Mouse (Mus musculus) kidney, embryonic 16.5 days (tissue): ENCODE measurements around the gene Pde4d. TPM values are rescaled to one million over a fixed set of nuclear protein-coding genes. Genes with fewer than 3 reads are reported as not detected.

ENCODE experiments used
- ATAC-seq: fragments of 200-750 bp; cut with Nextera tagmentation; 2 replicates; pipeline ENCODE4 v1.8.0; 2017; ENCODE audit warnings: moderate TSS enrichment; ENCODE audit not compliant: low FRiP score, low TSS enrichment
- H3K27ac ChIP-seq: fragments of 300-500 bp; sonication (generic); 2 replicates; pipeline ENCODE4 v1.5.1; 2014; ENCODE audit warnings: low read length
- H3K27me3 ChIP-seq: fragments of 300-500 bp; sonication (generic); 2 replicates; pipeline ENCODE4 v1.6.1; 2014; ENCODE audit warnings: low read length, control low read depth, mixed read lengths; ENCODE audit not compliant: insufficient read depth
- H3K36me3 ChIP-seq: fragments of 300-500 bp; sonication (generic); 2 replicates; pipeline ENCODE4 v1.6.1; 2014; ENCODE audit warnings: low read length, control low read depth, mixed read lengths; ENCODE audit not compliant: insufficient read depth
- H3K4me1 ChIP-seq: fragments of 300-500 bp; sonication (generic); 2 replicates; pipeline ENCODE4 v1.6.1; 2014; ENCODE audit warnings: low read length, control low read depth, mixed read lengths; ENCODE audit not compliant: insufficient read depth
- H3K4me2 ChIP-seq: fragments of 300-500 bp; sonication (generic); replicated peaks from 2 replicates; pipeline ENCODE4 v1.6.1; 2014; ENCODE audit warnings: low read depth, low read length
- H3K4me3 ChIP-seq: fragments of 300-500 bp; sonication (generic); 2 replicates; pipeline ENCODE4 v1.5.1; 2014; ENCODE audit warnings: mild to moderate bottlenecking, low read length
- H3K9ac ChIP-seq: fragments of 300-500 bp; sonication (generic); replicated peaks from 2 replicates; pipeline ENCODE4 v1.6.1; 2014; ENCODE audit warnings: low read length
- H3K9me3 ChIP-seq: fragments of 300-500 bp; sonication (generic); 2 replicates; pipeline ENCODE4 v1.6.1; 2016; ENCODE audit warnings: low read length, control low read depth
- WGBS: fragments of 180-500 bp; shearing (Covaris S2); extraction: QIAGEN DNeasy Blood & Tissue Kit; methylation state at CpG from one replicate; pipeline ENCODE4 v1.1.7; 2014; 5-methylcytosine and 5-hydroxymethylcytosine counted together
- polyA plus RNA-seq: library from polyadenylated mRNA; unstranded; fragments of >200 nt; fragmentation: Nextera tagmentation; extraction: Ambion mirVana; gene quantifications from 2 replicates; pipeline ENCODE4 v1.2.1, GENCODE M21; 2015

Pde4d gene
- polyA plus RNA-seq, 1 experiment from 2014 or later, result 11.1 TPM

GRCm38 (mm10) chr13:108542342-108542761 is 92.6 kb downstream of the Pde4d start:
- Histone ChIP-seq H3K36me3 (no peaks in the 10 kb centered on the region), H3K4me3 (no peak overlapping the region), H3K4me2 (no peak overlapping the region), H3K9ac (no peak overlapping the region), H3K9me3 (no peaks in the 10 kb centered on the region), H3K27ac (no peak overlapping the region; the same call in 1 of the 2 replicates), H3K4me1 (0 out of 2 replicates have a peak, but pooled peaks cover 3% of the 10 kb centered on the region), H3K27me3 (no peaks in the 10 kb centered on the region)
- WGBS, result 61% methylated on average over 5 of the region's 5 CpGs
- no peak for ATAC-seq

DNA sequence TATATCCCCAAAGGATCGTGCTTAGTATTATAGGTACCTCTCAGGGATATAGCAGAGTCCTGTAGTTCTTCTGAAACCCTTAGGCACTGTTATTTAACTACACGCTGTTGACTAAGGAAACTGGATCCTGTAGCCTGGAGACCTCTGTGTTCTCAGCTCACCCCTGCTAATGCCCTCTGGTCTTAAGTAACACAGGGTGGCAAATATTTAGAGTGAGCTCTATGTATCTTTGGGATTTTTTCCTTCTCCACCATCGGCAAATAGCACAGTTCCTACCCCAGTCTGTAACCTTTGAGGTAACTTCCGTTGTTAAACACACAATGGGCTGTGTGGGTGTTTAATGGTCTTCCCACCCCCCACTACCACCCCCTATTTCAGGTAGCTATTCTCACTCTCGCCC is 102.5 kb downstream of the Pde4d start:
- Histone ChIP-seq H3K27me3 (no peaks in the 10 kb centered on the region), H3K4me2 (no peak overlapping the region), H3K9ac (no peak overlapping the region), H3K9me3 (no peaks in the 10 kb centered on the region), H3K4me1 (0 out of 2 replicates have a peak, but pooled peaks cover 3% of the 10 kb centered on the region), H3K4me3 (no peak overlapping the region), H3K27ac (no peak overlapping the region), H3K36me3 (no peaks in the 10 kb centered on the region)
- 33% methylated on average over 5 of the region's 5 CpGs for WGBS
- ATAC-seq, result no peak

GRCm38 (mm10) chr13:108552995-108553394 is 103.2 kb downstream of the Pde4d start:
- no peaks in the 10 kb centered on the region for H3K36me3 ChIP-seq
- no peak overlapping the region for H3K4me3 ChIP-seq
- H3K27me3 ChIP-seq, result no peaks in the 10 kb centered on the region
- 61% methylated on average over 5 of the region's 5 CpGs for WGBS
- H3K9me3 ChIP-seq, result no peaks in the 10 kb centered on the region
- H3K9ac ChIP-seq, result no peak overlapping the region
- 0 out of 2 replicates have a peak, but pooled peaks cover 3% of the 10 kb centered on the region for H3K4me1 ChIP-seq
- ATAC-seq, result no peak
- no peak overlapping the region for H3K4me2 ChIP-seq
- H3K27ac ChIP-seq, result no peak overlapping the region

DNA sequence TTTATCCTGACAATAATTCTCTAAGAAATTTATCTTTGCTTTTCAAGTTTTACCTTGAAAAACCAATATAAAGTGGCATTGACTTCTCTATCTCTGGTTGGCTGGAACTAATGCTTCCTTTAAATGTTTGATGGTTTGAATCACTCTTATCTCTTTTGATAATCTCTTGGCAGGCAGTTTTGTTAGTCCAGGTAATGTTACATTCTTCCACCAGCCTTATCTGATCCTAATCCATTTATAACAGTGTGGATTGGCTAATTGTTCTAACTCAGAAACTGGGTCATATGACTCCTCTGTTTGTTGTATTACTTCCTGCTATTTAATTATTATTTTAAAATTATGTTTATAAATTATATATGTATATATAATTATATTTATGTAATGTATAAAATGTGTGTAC is 105.2 kb downstream of the Pde4d start:
- H3K9ac ChIP-seq, result no peak overlapping the region
- no peaks in the 10 kb centered on the region for H3K9me3 ChIP-seq
- ATAC-seq, result no peak
- no peaks in the 10 kb centered on the region for H3K36me3 ChIP-seq
- H3K4me3 ChIP-seq, result no peak overlapping the region
- H3K27ac ChIP-seq, result no peak overlapping the region
- no peaks in the 10 kb centered on the region for H3K27me3 ChIP-seq
- H3K4me2 ChIP-seq, result no peak overlapping the region
- H3K4me1 ChIP-seq, result 0 out of 2 replicates have a peak, but pooled peaks cover 3% of the 10 kb centered on the region

- no peaks in the 10 kb centered on the region for H3K4me1 ChIP-seq
- no peak overlapping the region for H3K9ac ChIP-seq
- H3K27me3 ChIP-seq, result no peaks in the 10 kb centered on the region
- no peak for ATAC-seq
- no peak overlapping the region for H3K27ac ChIP-seq
- no peak overlapping the region for H3K4me3 ChIP-seq
- H3K9me3 ChIP-seq, result no peaks in the 10 kb centered on the region
- no peaks in the 10 kb centered on the region for H3K36me3 ChIP-seq
- H3K4me2 ChIP-seq, result no peak overlapping the region
- 69% methylated on average over 3 of the region's 3 CpGs for WGBS
These were observed 147.2 kb downstream of the Pde4d start for GRCm38 (mm10) chr13:108596938-108597337.

DNA sequence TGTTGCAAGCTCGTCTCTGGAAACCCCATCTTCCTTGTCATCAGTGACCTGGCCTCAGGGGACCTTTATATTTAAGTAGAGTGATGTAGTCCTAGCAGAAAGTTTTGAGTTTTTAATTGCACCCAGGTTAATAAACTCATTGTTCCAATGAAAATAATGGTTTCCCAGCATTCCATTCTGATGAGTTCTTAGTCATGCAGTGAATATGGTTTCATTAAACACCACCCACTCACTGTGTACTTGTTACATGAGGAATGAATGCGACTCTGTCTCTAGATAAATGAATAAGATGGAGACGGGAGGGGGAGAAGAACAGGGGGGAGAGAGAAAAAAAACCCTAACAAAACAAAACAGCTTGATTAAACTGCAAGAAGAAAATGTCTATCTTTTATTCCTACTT is 148.9 kb downstream of the Pde4d start:
- H3K4me2 ChIP-seq, result no peak overlapping the region
- no peak overlapping the region for H3K27ac ChIP-seq
- no peak for ATAC-seq
- H3K4me3 ChIP-seq, result no peak overlapping the region
- H3K9ac ChIP-seq, result no peak overlapping the region
- H3K27me3 ChIP-seq, result no peaks in the 10 kb centered on the region
- H3K36me3 ChIP-seq, result no peaks in the 10 kb centered on the region
- no peaks in the 10 kb centered on the region for H3K9me3 ChIP-seq
- WGBS, result 59% methylated on average over 3 of the region's 3 CpGs
- no peaks in the 10 kb centered on the region for H3K4me1 ChIP-seq

GRCm38 (mm10) chr13:108599186-108599900 is 149.6 kb downstream of the Pde4d start:
- Histone ChIP-seq H3K9me3 (no peaks in the 10 kb centered on the region), H3K27me3 (no peaks in the 10 kb centered on the region), H3K9ac (no peak overlapping the region), H3K27ac (no peak overlapping the region), H3K4me3 (no peak overlapping the region), H3K36me3 (no peaks in the 10 kb centered on the region), H3K4me1 (0 out of 2 replicates have a peak, but pooled peaks cover 4% of the 10 kb centered on the region), H3K4me2 (no peak overlapping the region)
- peak; percentile 70; the same call in 1 of the 2 replicates for ATAC-seq
- 73% methylated on average over 6 of the region's 6 CpGs for WGBS

DNA sequence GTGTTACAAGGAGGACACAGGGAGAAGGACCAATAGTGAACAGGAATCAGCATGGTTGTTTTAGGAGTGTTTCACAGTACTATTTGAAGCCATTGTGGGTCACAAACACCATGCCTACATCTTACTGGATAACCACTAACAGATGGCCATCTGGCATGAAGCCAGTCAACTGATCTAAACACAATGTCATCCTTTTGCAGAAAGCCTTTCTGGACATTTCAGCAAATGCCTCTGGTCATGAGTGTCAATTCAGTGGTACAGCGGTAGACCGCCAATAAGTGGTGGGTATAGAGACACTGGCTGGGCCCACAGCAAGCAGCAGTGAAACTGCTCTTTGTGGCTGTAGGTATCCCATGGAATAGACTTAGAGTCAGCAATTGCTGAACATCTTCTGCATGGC is 151.3 kb downstream of the Pde4d start:
- ATAC-seq, result no peak

GRCm38 (mm10) chr13:108603502-108603901 is 153.8 kb downstream of the Pde4d start:
- Histone ChIP-seq H3K27me3 (no peaks in the 10 kb centered on the region), H3K4me1 (0 out of 2 replicates have a peak, but pooled peaks cover 4% of the 10 kb centered on the region), H3K36me3 (no peaks in the 10 kb centered on the region), H3K9me3 (no peaks in the 10 kb centered on the region), H3K27ac (no peak overlapping the region), H3K4me3 (no peak overlapping the region), H3K9ac (no peak overlapping the region), H3K4me2 (no peak overlapping the region)
- 87% methylated on average over 1 of the region's 1 CpGs for WGBS
- ATAC-seq, result no peak

More for the DNA sequence above, 151.3 kb downstream of the Pde4d start:
- Histone ChIP-seq H3K4me1 (0 out of 2 replicates have a peak, but pooled peaks cover 4% of the 10 kb centered on the region), H3K9ac (no peak overlapping the region), H3K36me3 (no peaks in the 10 kb centered on the region), H3K27me3 (no peaks in the 10 kb centered on the region), H3K4me3 (no peak overlapping the region), H3K27ac (no peak overlapping the region), H3K4me2 (no peak overlapping the region), H3K9me3 (no peaks in the 10 kb centered on the region)
- 95% methylated on average over 2 of the region's 2 CpGs for WGBS

DNA sequence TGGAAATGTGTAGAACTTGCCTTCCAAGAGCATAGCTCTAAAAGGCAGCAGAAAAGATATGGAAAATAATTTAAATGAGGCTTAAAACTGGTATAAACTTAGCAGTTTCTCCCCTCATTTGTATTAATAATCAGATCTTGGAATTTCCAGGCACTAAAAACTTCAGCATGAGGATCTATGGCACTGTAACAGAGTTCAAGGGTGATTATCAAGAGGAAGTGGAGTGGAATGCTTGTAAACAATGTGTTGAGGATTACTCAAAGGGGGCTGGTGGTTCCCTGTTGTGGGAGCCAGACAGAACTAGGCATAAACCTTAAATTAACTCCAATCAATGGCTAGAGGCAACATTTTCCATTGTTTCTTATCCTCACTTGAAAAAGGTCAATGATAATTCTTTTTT is 154.5 kb downstream of the Pde4d start:
- H3K9me3 ChIP-seq, result no peaks in the 10 kb centered on the region
- 0 out of 2 replicates have a peak, but pooled peaks cover 4% of the 10 kb centered on the region for H3K4me1 ChIP-seq
- no peak overlapping the region for H3K4me3 ChIP-seq
- H3K27ac ChIP-seq, result no peak overlapping the region
- H3K9ac ChIP-seq, result no peak overlapping the region
- no peak overlapping the region for H3K4me2 ChIP-seq
- H3K27me3 ChIP-seq, result no peaks in the 10 kb centered on the region
- ATAC-seq, result 0 out of 2 replicates have a peak, but pooled peaks have one; percentile 69
- no peaks in the 10 kb centered on the region for H3K36me3 ChIP-seq
